Mouse (Mus musculus): Measurements from ENCODE around the gene Osbpl10.

Gene Osbpl10

GRCm38 (mm10) chr9:115215830-115216701 is 237.7 kb downstream of the Osbpl10 start:
- DNase-seq (ENCODE audit: low read depth, low spot score), result peak; percentile 44

DNA sequence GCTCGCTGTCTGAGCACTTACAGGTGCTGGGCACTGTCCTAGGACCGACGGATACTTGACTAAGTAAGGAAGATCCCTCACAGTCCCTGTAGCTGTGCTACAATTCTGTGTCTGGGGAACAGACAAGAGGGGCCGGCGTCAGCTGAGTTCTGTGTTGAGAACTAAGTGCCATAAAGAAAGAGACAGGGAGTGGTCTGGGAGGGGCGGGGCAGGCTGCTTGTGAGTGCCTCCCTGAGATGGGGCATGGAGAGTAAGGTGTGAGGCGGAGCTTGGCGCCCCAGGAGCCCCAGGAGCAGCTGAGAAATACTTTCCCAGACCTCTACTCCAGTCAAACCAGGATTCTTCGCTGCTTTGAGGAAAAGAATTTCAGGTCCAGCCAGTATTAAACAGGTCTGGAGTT is 239.6 kb downstream of the Osbpl10 start:
- DNase-seq (ENCODE audit: low read depth, low spot score), result no peak

DNA sequence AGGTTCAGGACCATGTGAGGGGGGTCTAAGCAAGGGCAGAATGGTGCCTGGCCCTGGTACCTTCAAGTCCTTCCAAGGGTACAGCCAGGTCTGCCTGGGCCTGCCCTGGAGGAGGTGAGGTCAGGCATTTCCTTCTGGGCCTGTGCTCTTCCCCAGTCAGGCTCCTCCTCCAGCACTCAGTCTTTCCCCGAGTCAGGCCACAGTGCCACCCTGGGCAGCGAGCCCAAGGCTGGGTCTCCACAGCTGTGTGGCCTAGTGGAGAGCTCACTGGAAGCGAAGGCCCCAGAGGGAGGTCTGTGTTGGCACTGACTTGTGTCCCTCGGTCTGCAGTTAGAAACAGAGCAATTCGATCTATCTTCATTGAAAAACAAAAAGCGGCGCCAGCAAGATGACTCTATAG is 242.1 kb downstream of the Osbpl10 start:
- DNase-seq (ENCODE audit: low read depth, low spot score), result no peak

DNA sequence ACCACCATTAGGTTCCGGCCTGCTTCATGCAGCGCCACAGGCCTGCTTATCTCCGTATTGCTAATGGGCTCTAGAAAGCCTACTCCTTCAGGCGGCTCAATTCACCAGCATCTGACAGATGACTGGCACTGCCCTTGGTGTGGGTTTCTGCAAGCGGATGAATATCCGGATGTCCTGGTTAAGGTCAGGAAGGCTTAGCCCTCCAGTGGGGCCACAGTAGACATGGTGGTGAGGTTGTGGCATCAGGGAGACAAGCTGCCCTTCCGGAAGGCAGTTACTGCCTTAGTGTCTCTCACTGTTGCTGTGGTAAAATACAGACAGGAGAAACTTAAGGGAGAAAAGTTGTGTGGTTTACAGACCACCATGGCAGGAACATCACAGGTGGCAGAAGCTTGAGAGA is 242.9 kb downstream of the Osbpl10 start:
- DNase-seq (ENCODE audit: low read depth, low spot score), result no peak

GRCm38 (mm10) chr9:115224744-115225354 is 246.5 kb downstream of the Osbpl10 start:
- DNase-seq (ENCODE audit: low read depth, low spot score), result no peak

DNA sequence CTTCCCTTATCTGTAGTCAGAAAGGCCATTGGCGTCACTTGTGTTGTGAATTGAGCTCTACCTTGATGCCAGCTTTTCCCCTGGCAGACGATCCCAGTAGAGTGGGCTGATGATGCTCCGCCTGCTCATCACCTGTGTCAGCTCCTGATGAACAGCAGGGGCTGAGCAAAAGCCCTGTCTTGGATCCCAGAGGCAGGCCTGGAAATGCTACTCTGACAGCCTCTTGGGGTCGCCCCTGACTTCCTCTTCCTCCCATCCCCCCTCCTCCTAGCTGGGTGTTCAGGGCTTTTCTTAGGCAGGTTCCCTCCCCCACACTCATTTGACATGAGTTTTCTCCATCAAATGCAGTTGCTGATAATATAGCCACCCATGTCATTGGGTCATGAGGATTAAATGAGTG is 250.8 kb downstream of the Osbpl10 start:
- no peak for DNase-seq (ENCODE audit: low read depth, low spot score)

DNA sequence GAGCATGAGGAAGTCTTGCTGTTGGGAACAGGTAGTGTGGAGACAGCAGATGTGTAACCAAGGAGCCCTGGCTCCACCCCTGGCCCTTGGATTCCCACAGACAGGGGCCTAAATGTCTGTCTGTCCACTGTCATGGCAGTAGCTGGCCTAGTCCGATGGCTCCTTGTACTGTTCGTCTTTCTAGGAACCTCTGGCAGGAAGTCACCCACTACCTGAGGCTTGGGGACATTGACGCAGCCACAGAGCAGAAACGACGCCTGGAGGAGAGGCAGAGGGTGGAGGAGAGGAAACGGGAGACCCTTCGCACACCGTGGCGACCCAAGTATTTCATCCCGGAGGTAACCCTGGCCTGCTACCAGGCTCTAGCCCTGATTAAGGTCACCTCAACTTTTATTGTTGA is 251.3 kb downstream of the Osbpl10 start:
- DNase-seq (ENCODE audit: low read depth, low spot score), result no peak

GRCm38 (mm10) chr9:115230141-115230540 is 251.8 kb downstream of the Osbpl10 start:
- DNase-seq (ENCODE audit: low read depth, low spot score), result no peak

DNA sequence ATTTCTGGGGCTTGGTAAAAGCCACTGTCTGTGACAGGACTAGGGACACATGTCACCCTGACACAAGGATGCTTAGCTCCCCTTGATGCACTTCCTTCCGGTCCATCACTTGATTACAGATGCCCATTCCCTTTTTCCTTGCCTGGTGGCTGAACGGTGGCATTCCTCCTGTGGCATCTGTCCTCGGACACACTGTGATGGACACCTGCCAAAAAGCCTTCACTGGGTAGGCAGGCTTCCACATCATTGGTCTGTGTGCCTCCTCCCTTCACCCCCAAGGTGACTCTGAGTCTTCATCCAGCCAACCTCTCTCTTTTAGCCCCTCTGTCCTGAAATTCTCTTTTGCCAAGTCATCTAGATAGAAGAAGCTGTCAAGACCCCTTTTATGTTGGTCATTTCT is 253.1 kb downstream of the Osbpl10 start:
- no peak for DNase-seq (ENCODE audit: low read depth, low spot score)

DNA sequence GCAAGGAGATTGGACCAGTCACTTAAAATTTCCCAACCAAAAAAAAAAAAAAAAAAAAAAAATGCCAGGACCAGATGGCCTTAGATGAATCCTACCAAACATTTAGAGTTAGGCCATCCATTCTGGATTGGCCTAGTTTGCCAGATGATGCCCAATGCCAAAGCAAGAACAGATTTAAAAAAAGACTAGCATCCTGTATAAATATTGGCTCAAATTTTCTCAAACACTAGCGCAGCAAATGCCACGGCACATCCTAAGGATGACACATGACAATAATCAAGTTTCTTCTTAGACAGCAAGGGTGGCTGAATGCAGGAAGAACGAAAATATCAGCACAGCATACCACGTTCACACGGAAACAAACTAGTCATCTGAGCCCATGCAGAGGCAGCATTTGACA is 255.4 kb downstream of the Osbpl10 start:
- no peak for DNase-seq (ENCODE audit: low read depth, low spot score)

DNA sequence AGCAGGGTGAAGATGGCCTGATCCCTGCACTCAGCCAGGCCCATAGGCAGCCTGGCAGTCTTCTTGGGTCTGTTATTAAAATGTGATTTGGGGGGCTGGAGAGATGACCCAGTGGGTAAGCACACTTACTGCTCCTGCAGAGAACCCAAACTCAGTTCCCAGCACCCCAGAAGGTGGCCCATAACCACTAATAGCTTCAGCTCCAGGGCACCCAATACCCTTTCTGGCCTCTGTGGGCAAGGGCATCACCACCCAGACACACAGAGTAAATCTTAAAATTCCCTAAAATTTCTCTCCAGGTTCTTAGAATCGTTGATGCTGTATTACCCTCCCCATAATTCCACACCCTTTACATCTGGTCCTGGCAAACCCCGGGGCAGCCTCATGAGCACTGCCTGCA is 256.2 kb downstream of the Osbpl10 start:
- DNase-seq (ENCODE audit: low read depth, low spot score), result no peak

DNA sequence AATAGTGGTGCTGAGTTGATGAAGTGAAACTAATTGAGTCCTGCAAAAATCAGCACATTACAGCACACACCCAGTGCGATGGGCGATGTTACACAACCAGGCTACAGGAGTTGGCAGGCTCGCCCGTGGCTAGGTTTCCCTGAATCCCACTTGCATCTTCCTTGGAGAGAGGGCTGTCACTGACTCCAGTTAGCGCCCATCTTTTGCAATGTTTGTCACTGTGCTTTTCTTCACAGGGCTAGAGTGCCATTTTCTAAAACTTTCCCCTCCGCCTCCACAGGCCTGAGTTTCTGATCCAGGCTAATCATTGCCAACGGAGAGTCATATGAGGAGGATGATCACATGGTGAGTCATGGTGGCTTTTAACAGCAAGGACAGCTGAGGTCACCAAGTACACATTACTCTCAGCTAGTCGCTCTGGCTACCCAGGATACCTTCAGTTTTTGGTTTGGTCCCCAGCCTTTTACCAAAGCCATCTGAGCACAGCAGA is 258.0 kb downstream of the Osbpl10 start:
- DNase-seq (ENCODE audit: low read depth, low spot score), result no peak

- DNase-seq (ENCODE audit: low read depth, low spot score), result no peak
Measured at GRCm38 (mm10) chr9:115237943-115238342, 259.6 kb downstream of the Osbpl10 start.

GRCm38 (mm10) chr9:115239861-115240260 is 261.5 kb downstream of the Osbpl10 start:
- no peak for DNase-seq (ENCODE audit: low read depth, low spot score)

DNA sequence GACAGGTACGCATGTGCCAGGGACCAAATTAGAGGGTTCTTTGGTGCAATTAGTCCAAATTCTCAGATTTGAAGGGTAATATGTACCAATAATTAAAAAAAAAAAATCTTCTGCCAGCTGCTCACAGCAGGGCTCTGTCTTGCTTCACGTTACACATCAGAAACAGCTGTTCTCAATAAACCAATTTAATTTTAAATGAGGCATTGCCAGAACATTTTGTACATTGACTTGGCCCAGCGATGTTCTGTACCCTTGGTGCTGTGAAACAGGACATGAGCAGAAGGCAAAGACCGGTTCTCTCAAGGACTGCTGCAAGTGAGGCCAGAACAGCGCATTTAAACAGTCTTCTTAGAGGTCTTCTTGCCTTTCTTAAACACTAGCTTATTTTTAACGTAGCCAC is 265.3 kb downstream of the Osbpl10 start:
- no peak for DNase-seq (ENCODE audit: low read depth, low spot score)

DNA sequence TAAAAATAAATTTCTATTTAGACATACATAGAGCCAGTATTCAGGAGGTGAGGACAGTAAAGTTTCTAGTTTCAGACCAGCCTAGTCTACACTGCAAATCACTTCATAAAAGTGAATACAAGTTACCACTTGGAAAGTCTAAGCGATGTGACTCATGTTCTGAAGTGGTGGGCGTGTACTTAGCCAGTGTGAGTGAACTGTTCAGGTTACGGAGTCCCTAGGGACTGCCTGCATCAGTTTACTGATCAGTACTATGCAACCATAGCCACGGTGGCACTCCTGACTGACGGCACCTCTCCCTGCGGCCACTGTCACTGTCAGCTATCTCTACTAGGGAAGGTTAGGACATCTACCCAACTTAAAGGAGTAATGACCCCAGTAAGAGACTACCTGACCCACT is 266.7 kb downstream of the Osbpl10 start:
- no peak for DNase-seq (ENCODE audit: low read depth, low spot score)

GRCm38 (mm10) chr9:115249145-115249544 is 270.8 kb downstream of the Osbpl10 start:
- DNase-seq (ENCODE audit: low read depth, low spot score), result no peak

GRCm38 (mm10) chr9:115257733-115258286 is 279.4 kb downstream of the Osbpl10 start:
- DNase-seq (ENCODE audit: low read depth, low spot score), result no peak

DNA sequence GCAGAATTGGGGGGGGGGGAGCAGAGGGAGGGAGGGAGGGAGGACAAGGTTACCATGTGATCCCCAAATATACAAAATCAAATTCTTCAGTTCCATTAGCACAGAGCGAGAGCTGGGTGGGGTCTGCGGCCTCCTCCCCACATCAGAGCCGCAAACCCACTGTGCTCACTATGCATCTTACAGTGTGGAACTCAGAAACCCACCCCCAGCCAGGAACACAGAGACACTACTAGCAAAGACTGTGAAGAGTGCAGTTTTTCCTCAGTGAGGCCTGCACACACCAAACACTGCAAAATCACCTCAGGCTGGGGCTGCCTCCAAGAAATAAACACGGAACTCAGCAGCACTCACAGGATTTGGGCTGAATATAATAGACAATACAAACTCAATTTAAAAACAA is 281.5 kb downstream of the Osbpl10 start:
- DNase-seq (ENCODE audit: low read depth, low spot score), result no peak

- DNase-seq (ENCODE audit: low read depth, low spot score), result no peak
Measured at GRCm38 (mm10) chr9:115260464-115260863, 282.1 kb downstream of the Osbpl10 start.

DNA sequence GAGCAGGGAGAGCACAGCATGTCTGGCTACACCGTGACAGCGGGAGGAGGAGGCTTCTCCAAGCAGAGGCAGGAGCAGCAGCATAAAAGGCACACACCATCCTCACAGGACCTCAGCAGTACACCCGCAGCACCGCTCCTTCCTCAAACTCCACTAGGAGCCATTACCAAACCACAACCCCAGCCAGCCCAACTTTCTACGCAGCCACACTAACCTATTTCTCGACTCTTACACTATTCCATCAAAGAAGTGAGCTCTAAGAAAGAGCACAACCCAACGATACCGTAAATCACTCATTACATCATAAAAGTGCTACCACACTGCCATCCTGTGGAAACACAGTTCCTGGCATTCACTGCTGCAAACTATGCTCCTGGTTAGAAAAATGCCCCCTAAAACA is 283.1 kb downstream of the Osbpl10 start:
- DNase-seq (ENCODE audit: low read depth, low spot score), result no peak

DNA sequence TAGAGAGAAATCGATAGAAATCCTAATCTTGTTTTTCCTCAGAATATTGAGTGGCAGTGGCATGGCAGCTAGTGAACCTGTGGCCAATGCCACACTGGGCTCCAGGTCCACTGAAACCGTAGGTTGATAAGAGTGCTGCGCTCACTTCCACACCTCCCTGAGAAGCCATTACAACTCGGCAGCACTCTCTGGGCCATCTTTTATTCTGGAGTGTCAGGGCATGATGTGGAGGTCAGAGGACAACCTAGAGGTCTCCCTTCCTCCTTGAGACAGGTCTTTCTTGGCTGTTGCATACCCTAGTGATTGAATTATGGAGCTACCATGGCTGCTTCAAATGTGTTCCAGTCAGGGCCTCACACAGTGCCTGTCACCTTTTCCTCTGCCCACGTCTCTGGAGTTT is 283.5 kb downstream of the Osbpl10 start:
- no peak for DNase-seq (ENCODE audit: low read depth, low spot score)

DNA sequence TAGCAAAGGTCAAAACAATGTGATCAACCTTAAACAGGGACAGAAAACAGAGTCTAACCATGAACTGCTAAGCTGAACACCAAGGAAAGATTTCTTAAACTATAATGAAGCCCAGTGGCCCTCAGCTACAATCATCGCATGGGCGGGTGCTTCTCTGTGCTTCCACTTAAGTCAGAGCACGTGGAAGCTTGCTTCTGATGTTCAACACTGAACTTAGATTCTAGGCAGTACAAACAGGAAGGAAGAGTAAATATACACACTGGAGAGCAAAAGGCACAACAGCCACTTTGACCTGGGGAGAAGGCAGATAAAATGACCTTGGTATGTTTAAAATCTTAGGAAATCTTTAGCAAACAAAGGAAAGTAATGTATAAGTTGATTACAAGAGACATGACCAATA is 293.2 kb downstream of the Osbpl10 start:
- DNase-seq (ENCODE audit: low read depth, low spot score), result no peak

Measured in c-Kit-negative CD71-positive TER-119-positive erythroid progenitor cells, embryonic 14.5 days (primary cell).